Mouse (Mus musculus): ENCODE measurements around the gene Tmem190. TPM values are rescaled to one million over a fixed set of nuclear protein-coding genes. Genes with fewer than 3 reads are reported as not detected.

Tmem190 gene
- polyA plus RNA-seq, 1 experiment = not detected

GRCm38 (mm10) chr7:4825365-4825764, 42.6 kb downstream of the Tmem190 start:
- TF ChIP-seq CTCF (IDR thresholded peaks at IDR 0.05; ENCODE audit: insufficient read depth, low read length) (no peak), POLR2A (IDR thresholded peaks at IDR 0.05; ENCODE audit: borderline replicate concordance, extremely low read depth, low read depth, low read length) (no peak)
- no peaks in the 10 kb centered on the region for H3K4me1 ChIP-seq (ENCODE audit: control insufficient read depth, insufficient read depth, low read length)
- WGBS = 42% methylated on average over 4 of the region's 4 CpGs
- DNase-seq = no peak
- no peak overlapping the region for H3K4me3 ChIP-seq (replicated peaks; ENCODE audit: extremely low read depth, low read depth, low read length)

DNA sequence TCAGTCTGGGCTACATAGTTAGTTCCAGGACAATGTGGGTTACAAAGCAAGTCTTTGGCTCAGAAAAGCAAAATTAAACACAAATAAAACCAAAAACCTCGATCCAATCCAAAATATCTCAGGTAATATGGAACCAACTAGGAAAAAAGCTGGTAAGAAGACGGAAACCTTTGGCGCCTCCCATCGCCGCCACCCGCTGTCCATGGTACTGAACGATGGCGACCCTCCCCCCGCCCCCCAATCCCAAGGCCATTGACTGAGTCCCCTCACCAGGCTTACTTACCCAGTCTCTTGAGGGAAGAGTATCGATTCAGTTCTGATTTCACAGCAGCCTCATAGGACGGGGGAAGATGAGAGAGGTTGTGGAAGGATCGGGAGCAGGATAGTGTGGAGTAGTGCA, 47.7 kb downstream of the Tmem190 start:
- no peak for DNase-seq
- WGBS = 11% methylated on average over 12 of the region's 12 CpGs
- TF ChIP-seq POLR2A (IDR thresholded peaks at IDR 0.05; ENCODE audit: borderline replicate concordance, extremely low read depth, low read depth, low read length) = no peak
- no peak for TF ChIP-seq CTCF (IDR thresholded peaks at IDR 0.05; ENCODE audit: insufficient read depth, low read length)
- Histone ChIP-seq H3K4me1 (ENCODE audit: control insufficient read depth, insufficient read depth, low read length) (no peaks in the 10 kb centered on the region), H3K4me3 (replicated peaks; ENCODE audit: extremely low read depth, low read depth, low read length) (no peak overlapping the region)

Other genes with a start within 250 kb of the Tmem190 start
- gene Syt5, start 235.4 kb upstream of the Tmem190 start, polyA plus RNA-seq (2012; rRNA removed) = 12.6 and 13.8 TPM in 2 replicates
- 0.08 and 0.14 TPM in 2 replicates for gene Ptprh, start 178.9 kb upstream of the Tmem190 start, polyA plus RNA-seq (2012; rRNA removed)
- gene Tmem86b, start 151.5 kb upstream of the Tmem190 start, polyA plus RNA-seq (2012; rRNA removed) = 10.1 and 14.6 TPM in 2 replicates
- gene Ppp6r1, start 123.9 kb upstream of the Tmem190 start, polyA plus RNA-seq (2012; rRNA removed) = 99.0 and 112 TPM in 2 replicates
- 38.8 and 39.6 TPM in 2 replicates for gene Hspbp1, start 97.9 kb upstream of the Tmem190 start, polyA plus RNA-seq (2012; rRNA removed)
- gene Brsk1, start 92.3 kb upstream of the Tmem190 start, polyA plus RNA-seq (2012; rRNA removed) = 4.1 and 4.9 TPM in 2 replicates
- 3.2 and 3.8 TPM in 2 replicates for gene Tmem150b, start 57.7 kb upstream of the Tmem190 start, polyA plus RNA-seq (2012; rRNA removed)
- gene Kmt5c, start 42.8 kb upstream of the Tmem190 start, polyA plus RNA-seq (2012; rRNA removed) = 92.5 and 104 TPM in 2 replicates
- gene Cox6b2, start 29.8 kb upstream of the Tmem190 start, polyA plus RNA-seq (2012; rRNA removed) = 52.7 and 87.5 TPM in 2 replicates
- gene Fam71e2, start 11.6 kb upstream of the Tmem190 start, polyA plus RNA-seq (2012; rRNA removed) = not detected in 2 replicates
- 0.65 and 0.68 TPM in 2 replicates for gene Il11, start 78 bp upstream of the Tmem190 start, polyA plus RNA-seq (2012; rRNA removed)
- gene Tmem238, start 6.7 kb downstream of the Tmem190 start, polyA plus RNA-seq (2012; rRNA removed) = 59.4 and 97.7 TPM in 2 replicates
- 171 and 204 TPM in 2 replicates for gene Rpl28, start 9.9 kb downstream of the Tmem190 start, polyA plus RNA-seq (2012; rRNA removed)
- 135 and 210 TPM in 2 replicates for gene Ube2s, start 29.7 kb downstream of the Tmem190 start, polyA plus RNA-seq (2012; rRNA removed)
- gene Shisa7, start 61.8 kb downstream of the Tmem190 start, polyA plus RNA-seq (2012; rRNA removed) = 2.5 and 3.4 TPM in 2 replicates
- 14.1 and 22.3 TPM in 2 replicates for gene Isoc2b, start 87.3 kb downstream of the Tmem190 start, polyA plus RNA-seq (2012; rRNA removed)
- gene Isoc2a, start 94.2 kb downstream of the Tmem190 start, polyA plus RNA-seq (2012; rRNA removed) = 13.4 and 15.0 TPM in 2 replicates
- 0.15 and 0.20 TPM in 2 replicates for gene Gm36210, start 123.6 kb downstream of the Tmem190 start, polyA plus RNA-seq (2012; rRNA removed)
- 20.6 and 24.7 TPM in 2 replicates for gene Zfp628, start 132.3 kb downstream of the Tmem190 start, polyA plus RNA-seq (2012; rRNA removed)
- 7.1 and 7.6 TPM in 2 replicates for gene Nat14, start 139.1 kb downstream of the Tmem190 start, polyA plus RNA-seq (2012; rRNA removed)
- gene Ssc5d, start 142.8 kb downstream of the Tmem190 start, polyA plus RNA-seq (2012; rRNA removed) = 7.5 and 8.0 TPM in 2 replicates
- gene Sbk2, start 181.5 kb downstream of the Tmem190 start, polyA plus RNA-seq (2012; rRNA removed) = 5.6 and 24.2 TPM in 2 replicates
- gene Sbk3, start 188.2 kb downstream of the Tmem190 start, polyA plus RNA-seq (2012; rRNA removed) = 6.5 and 9.0 TPM in 2 replicates
- gene Zfp579, start 213.2 kb downstream of the Tmem190 start, polyA plus RNA-seq (2012; rRNA removed) = 84.1 and 90.7 TPM in 2 replicates
- gene Zfp524, start 231.5 kb downstream of the Tmem190 start, polyA plus RNA-seq (2012; rRNA removed) = 37.0 and 43.5 TPM in 2 replicates
- gene Fiz1, start 231.8 kb downstream of the Tmem190 start, polyA plus RNA-seq (2012; rRNA removed) = 32.2 and 33.9 TPM in 2 replicates
- gene Gm44973, start 232.6 kb downstream of the Tmem190 start, polyA plus RNA-seq (2012; rRNA removed) = not detected in 2 replicates
- gene Zfp865, start 237.4 kb downstream of the Tmem190 start, polyA plus RNA-seq (2012; rRNA removed) = 43.2 and 47.9 TPM in 2 replicates
- 0.90 and 0.97 TPM in 2 replicates for gene Ccdc106, start 237.6 kb downstream of the Tmem190 start, polyA plus RNA-seq (2012; rRNA removed)